Mouse (Mus musculus): ENCODE results near the gene Jarid2.

The Jarid2 gene

GRCm38 (mm10) chr13:44851426-44851825 is 122.2 kb downstream of the Jarid2 start:
- no peak for DNase-seq

- DNase-seq: no peak
These were observed 122.8 kb downstream of the Jarid2 start for GRCm38 (mm10) chr13:44852024-44852423.

GRCm38 (mm10) chr13:44865566-44865965 is 136.3 kb downstream of the Jarid2 start:
- DNase-seq: no peak

GRCm38 (mm10) chr13:44868037-44868650 is 138.9 kb downstream of the Jarid2 start:
- DNase-seq: peak; percentile 31 to 41

GRCm38 (mm10) chr13:44869418-44870119 is 140.3 kb downstream of the Jarid2 start:
- DNase-seq: peak; percentile 96 to 100

- DNase-seq: no peak
These were observed 147.5 kb downstream of the Jarid2 start for GRCm38 (mm10) chr13:44876799-44877198.

GRCm38 (mm10) chr13:44881001-44881400 is 151.7 kb downstream of the Jarid2 start:
- no peak for DNase-seq

GRCm38 (mm10) chr13:44886221-44886620 is 156.9 kb downstream of the Jarid2 start:
- peak; percentile 75 to 84 for DNase-seq

- no peak for DNase-seq
These were observed 161.3 kb downstream of the Jarid2 start for GRCm38 (mm10) chr13:44890612-44891011.

- DNase-seq: no peak
These were observed 162.8 kb downstream of the Jarid2 start for GRCm38 (mm10) chr13:44891813-44892730.

GRCm38 (mm10) chr13:44896211-44896610 is 166.9 kb downstream of the Jarid2 start:
- peak; percentile 38 to 44 for DNase-seq

GRCm38 (mm10) chr13:44902299-44902698 is 173.0 kb downstream of the Jarid2 start:
- DNase-seq: no peak

GRCm38 (mm10) chr13:44903416-44903815 is 174.1 kb downstream of the Jarid2 start:
- DNase-seq: no peak

- no peak for DNase-seq
These were observed 175.0 kb downstream of the Jarid2 start for GRCm38 (mm10) chr13:44904271-44904670.

- DNase-seq: peak; percentile 78 to 84
These were observed 176.9 kb downstream of the Jarid2 start for GRCm38 (mm10) chr13:44906141-44906540.

- peak; percentile 85 to 87 for DNase-seq
These were observed 178.4 kb downstream of the Jarid2 start for GRCm38 (mm10) chr13:44907702-44908101.

- DNase-seq: no peak
These were observed 179.5 kb downstream of the Jarid2 start for GRCm38 (mm10) chr13:44908790-44909189.

- DNase-seq: peak; percentile 73 to 74
These were observed 183.6 kb downstream of the Jarid2 start for GRCm38 (mm10) chr13:44912851-44913250.

- peak in 1 of 2 experiments; percentile 57 for DNase-seq
These were observed 184.3 kb downstream of the Jarid2 start for GRCm38 (mm10) chr13:44913560-44913959.

- DNase-seq: no peak
These were observed 186.1 kb downstream of the Jarid2 start for GRCm38 (mm10) chr13:44915382-44915781.

- no peak for DNase-seq
These were observed 186.7 kb downstream of the Jarid2 start for GRCm38 (mm10) chr13:44915945-44916344.

GRCm38 (mm10) chr13:44917202-44917601 is 187.9 kb downstream of the Jarid2 start:
- DNase-seq: no peak

GRCm38 (mm10) chr13:44918269-44918668 is 189.0 kb downstream of the Jarid2 start:
- no peak for DNase-seq
